Mouse (Mus musculus): ENCODE measurements around the gene Pyurf.
A peak's percentile ranks its signal among the peaks of the same experiment; 100 is the strongest.

Pyurf gene

GRCm38 (mm10) chr6:57691467-57692261 is at the start of gene Pyurf:
Gene Pyurf, minus strand, starts transcription at chr6:57692078.
- DNase-seq (ENCODE audit: low spot score in 2 of 2) = peak; percentile 76 to 84

- DNase-seq (ENCODE audit: low spot score in 2 of 2) = no peak
These were observed 29.5 kb upstream of the Pyurf start for GRCm38 (mm10) chr6:57721347-57721746.

- DNase-seq (ENCODE audit: low spot score in 2 of 2) = no peak
These were observed 19.8 kb upstream of the Pyurf start for GRCm38 (mm10) chr6:57711726-57712125.

- DNase-seq (ENCODE audit: low spot score in 2 of 2) = no peak
These were observed 14.8 kb upstream of the Pyurf start for GRCm38 (mm10) chr6:57706721-57707120.

GRCm38 (mm10) chr6:57703703-57704102 is 11.8 kb upstream of the Pyurf start:
- DNase-seq (ENCODE audit: low spot score in 2 of 2) = no peak

GRCm38 (mm10) chr6:57702743-57703499 is 11.0 kb upstream of the Pyurf start:
- DNase-seq (ENCODE audit: low spot score in 2 of 2) = peak; percentile 94 to 96

GRCm38 (mm10) chr6:57702376-57702742 is 10.5 kb upstream of the Pyurf start, which contains the start of gene Lancl2:
Gene Lancl2, plus strand, starts transcription at chr6:57702540.
- no peak for DNase-seq (ENCODE audit: low spot score in 2 of 2)

GRCm38 (mm10) chr6:57701686-57702085 is 9.8 kb upstream of the Pyurf start:
- DNase-seq (ENCODE audit: low spot score in 2 of 2) = no peak

- DNase-seq (ENCODE audit: low spot score in 2 of 2) = no peak
These were observed 1.2 kb upstream of the Pyurf start for GRCm38 (mm10) chr6:57693116-57693515.

GRCm38 (mm10) chr6:57684156-57684555 is 7.7 kb downstream of the Pyurf start:
- DNase-seq (ENCODE audit: low spot score in 2 of 2) = no peak

GRCm38 (mm10) chr6:57661295-57661694 is 30.6 kb downstream of the Pyurf start:
- DNase-seq (ENCODE audit: low spot score in 2 of 2) = no peak

GRCm38 (mm10) chr6:57647256-57647655 is 44.6 kb downstream of the Pyurf start:
- DNase-seq (ENCODE audit: low spot score in 2 of 2) = no peak

GRCm38 (mm10) chr6:57641789-57642188 is 50.1 kb downstream of the Pyurf start:
- peak; percentile 20 to 50 for DNase-seq (ENCODE audit: low spot score in 2 of 2)

GRCm38 (mm10) chr6:57639531-57639930 is 52.3 kb downstream of the Pyurf start:
- DNase-seq (ENCODE audit: low spot score in 2 of 2) = no peak

Measured in urinary bladder, adult 18-20 months (tissue).